Comparison of ENCODE assay signal across 8 mouse cellular contexts in genomic region chr7:141227796-141228195, GRCm38 (mm10). TPM values are rescaled to one million over a fixed set of nuclear protein-coding genes. Genes with fewer than 3 reads are reported as not detected.
DNase-seq lines count a peak whose midpoint lies in the region; ATAC-seq lines count a peak whose summit lies in the region.

No protein-coding gene starts in this region.

- no peak for ATAC-seq in lung, embryonic 15.5 days (ENCODE audit: borderline replicate concordance, extremely low read depth, low FRiP score, low TSS enrichment)
- ATAC-seq in forebrain, embryonic 14.5 days: no peak; the same call in 1 of the 2 replicates
- peak; percentile 12; the same call in 1 of the 2 replicates for ATAC-seq in limb, embryonic 13.5 days (ENCODE audit: low FRiP score, low read depth)
- ATAC-seq in neural tube, embryonic 15.5 days (ENCODE audit: low FRiP score): no peak

- no peak overlapping the region for H3K27ac ChIP-seq in lung, embryonic 15.5 days
- H3K27ac ChIP-seq in forebrain, embryonic 14.5 days (ENCODE audit: low read depth, low read length): no peak overlapping the region
- no peak overlapping the region for H3K27ac ChIP-seq in limb, embryonic 13.5 days
- H3K27ac ChIP-seq in neural tube, embryonic 15.5 days (replicated peaks): peak overlapping the region; percentile 100

- H3K4me1 ChIP-seq in lung, embryonic 15.5 days: peaks cover 29% of the 10 kb centered on the region
- H3K4me1 ChIP-seq in forebrain, embryonic 14.5 days (ENCODE audit: control insufficient read depth, insufficient read depth, low read length): peaks cover 11% of the 10 kb centered on the region
- peaks cover 16% of the 10 kb centered on the region for H3K4me1 ChIP-seq in limb, embryonic 13.5 days
- H3K4me1 ChIP-seq in neural tube, embryonic 15.5 days: peaks cover 33% of the 10 kb centered on the region

- H3K9me3 ChIP-seq in lung, embryonic 15.5 days: no peaks in the 10 kb centered on the region
- H3K9me3 ChIP-seq in forebrain, embryonic 14.5 days (replicated peaks; ENCODE audit: control insufficient read depth, low read length): no peaks in the 10 kb centered on the region
- H3K9me3 ChIP-seq in limb, embryonic 13.5 days: no peaks in the 10 kb centered on the region
- no peaks in the 10 kb centered on the region for H3K9me3 ChIP-seq in neural tube, embryonic 15.5 days (replicated peaks)

- peak overlapping the region; percentile 94; the same call in 1 of the 2 replicates for H3K4me3 ChIP-seq in lung, embryonic 15.5 days
- H3K4me3 ChIP-seq in forebrain, embryonic 14.5 days (ENCODE audit: low read depth, low read length): no peak overlapping the region
- peak overlapping the region; percentile 99 for H3K4me3 ChIP-seq in limb, embryonic 13.5 days
- peak overlapping the region; percentile 90 for H3K4me3 ChIP-seq in neural tube, embryonic 15.5 days (replicated peaks)

- no peak overlapping the region for H3K9ac ChIP-seq in lung, embryonic 15.5 days
- peak overlapping the region; percentile 97; the same call in 1 of the 2 replicates for H3K9ac ChIP-seq in forebrain, embryonic 14.5 days (ENCODE audit: low read length)
- 0 out of 2 replicates have a peak overlapping the region, but pooled peaks have one; percentile 5 for H3K9ac ChIP-seq in limb, embryonic 13.5 days
- 0 out of 2 replicates have a peak overlapping the region, but pooled peaks have one; percentile 94 for H3K9ac ChIP-seq in neural tube, embryonic 15.5 days (replicated peaks)

- no peak for DNase-seq in lung, adult 18-20 months
- DNase-seq in forebrain, embryonic 14.5 days (ENCODE audit: low spot score): no peak
- DNase-seq in thymus, postnatal 4 days: no peak
- DNase-seq in left cerebral cortex, postnatal 14 days (ENCODE audit: low spot score in 2 of 2): no peak
- no peak for DNase-seq in urinary bladder, postnatal 36 days (ENCODE audit: low spot score in 2 of 2)

- peaks cover 18% of the 10 kb centered on the region for H3K36me3 ChIP-seq in lung, embryonic 15.5 days
- peaks cover 26% of the 10 kb centered on the region for H3K36me3 ChIP-seq in forebrain, embryonic 14.5 days (ENCODE audit: control insufficient read depth, insufficient read depth, low read length)
- H3K36me3 ChIP-seq in limb, embryonic 13.5 days: peaks cover 22% of the 10 kb centered on the region
- peaks cover 21% of the 10 kb centered on the region for H3K36me3 ChIP-seq in neural tube, embryonic 15.5 days

- intact Hi-C loops in left cerebral cortex, postnatal 14 days (cut with DNase I): loop anchor here (2.0 kb wide), 1 partner anchor 135 kb away; no protein-coding TSS in a partner anchor

- H3K4me2 ChIP-seq in lung, embryonic 15.5 days: peak overlapping the region; percentile 2; the same call in 1 of the 2 replicates
- H3K4me2 ChIP-seq in forebrain, embryonic 14.5 days (ENCODE audit: low read length): no peak overlapping the region
- H3K4me2 ChIP-seq in limb, embryonic 13.5 days (replicated peaks): peak overlapping the region; percentile 93
- H3K4me2 ChIP-seq in neural tube, embryonic 15.5 days: peak overlapping the region; percentile 83

- no peaks in the 10 kb centered on the region for H3K27me3 ChIP-seq in lung, embryonic 15.5 days
- no peaks in the 10 kb centered on the region for H3K27me3 ChIP-seq in forebrain, embryonic 14.5 days (replicated peaks; ENCODE audit: control insufficient read depth, insufficient read depth, low read length)
- H3K27me3 ChIP-seq in limb, embryonic 13.5 days: no peaks in the 10 kb centered on the region
- H3K27me3 ChIP-seq in neural tube, embryonic 15.5 days (replicated peaks): no peaks in the 10 kb centered on the region

- WGBS in lung, embryonic 15.5 days: 82% methylated on average over 4 of the region's 4 CpGs
- WGBS in forebrain, embryonic 14.5 days: 71% methylated on average over 4 of the region's 4 CpGs
- WGBS in limb, embryonic 13.5 days: 85% methylated on average over 4 of the region's 4 CpGs
- WGBS in neural tube, embryonic 15.5 days: 87% methylated on average over 4 of the region's 4 CpGs

RNA-seq across cellular contexts. Expression of gene Phrf1, which starts 0.8 kb away (rescaled TPM):
- 71.8 and 71.9 TPM in 2 replicates for polyA plus RNA-seq in lung, embryonic 15.5 days (2015; fragmentation: Nextera tagmentation; extraction: Ambion mirVana)
- polyA plus RNA-seq in forebrain, embryonic 14.5 days (2014; fragmentation: Nextera tagmentation; extraction: Ambion mirVana): 64.2 and 78.8 TPM in 2 replicates
- polyA plus RNA-seq in limb, embryonic 13.5 days (2015; fragmentation: Nextera tagmentation; extraction: Ambion mirVana): 87.2 and 88.0 TPM in 2 replicates
- 54.9 and 60.2 TPM in 2 replicates for polyA plus RNA-seq in neural tube, embryonic 15.5 days (2015; fragmentation: Nextera tagmentation; extraction: Ambion mirVana)
- total RNA-seq in left cerebral cortex, postnatal 14 days (2021): 10 to 100 TPM; 65.9 to 66.6 TPM

RNA-seq across cellular contexts. Expression of gene Rassf7, which starts 12.1 kb away (rescaled TPM):
- 59.7 and 62.6 TPM in 2 replicates for polyA plus RNA-seq in lung, embryonic 15.5 days (2015; fragmentation: Nextera tagmentation; extraction: Ambion mirVana)
- 23.7 and 23.8 TPM in 2 replicates for polyA plus RNA-seq in forebrain, embryonic 14.5 days (2014; fragmentation: Nextera tagmentation; extraction: Ambion mirVana)
- 32.7 and 34.0 TPM in 2 replicates for polyA plus RNA-seq in limb, embryonic 13.5 days (2015; fragmentation: Nextera tagmentation; extraction: Ambion mirVana)
- 24.1 and 28.1 TPM in 2 replicates for polyA plus RNA-seq in neural tube, embryonic 15.5 days (2015; fragmentation: Nextera tagmentation; extraction: Ambion mirVana)
- total RNA-seq in left cerebral cortex, postnatal 14 days (2021): under 1 TPM in 1 of 2 experiments, not detected in 1; 0.47 TPM

RNA-seq across cellular contexts. Expression of gene Lmntd2, which starts 13.9 kb away (rescaled TPM):
- 1.1 and 1.3 TPM in 2 replicates for polyA plus RNA-seq in lung, embryonic 15.5 days (2015; fragmentation: Nextera tagmentation; extraction: Ambion mirVana)
- 0.94 and 0.95 TPM in 2 replicates for polyA plus RNA-seq in forebrain, embryonic 14.5 days (2014; fragmentation: Nextera tagmentation; extraction: Ambion mirVana)
- polyA plus RNA-seq in limb, embryonic 13.5 days (2015; fragmentation: Nextera tagmentation; extraction: Ambion mirVana): 2.6 TPM in 2 replicates
- polyA plus RNA-seq in neural tube, embryonic 15.5 days (2015; fragmentation: Nextera tagmentation; extraction: Ambion mirVana): 0.35 and 1.6 TPM in 2 replicates
- not detected for total RNA-seq in left cerebral cortex, postnatal 14 days (2021)

RNA-seq across cellular contexts. Expression of gene Lrrc56, which starts 33.8 kb away (rescaled TPM):
- 5.8 and 6.9 TPM in 2 replicates for polyA plus RNA-seq in lung, embryonic 15.5 days (2015; fragmentation: Nextera tagmentation; extraction: Ambion mirVana)
- 6.7 and 8.9 TPM in 2 replicates for polyA plus RNA-seq in forebrain, embryonic 14.5 days (2014; fragmentation: Nextera tagmentation; extraction: Ambion mirVana)
- polyA plus RNA-seq in limb, embryonic 13.5 days (2015; fragmentation: Nextera tagmentation; extraction: Ambion mirVana): 11.4 and 12.9 TPM in 2 replicates
- 9.0 and 9.1 TPM in 2 replicates for polyA plus RNA-seq in neural tube, embryonic 15.5 days (2015; fragmentation: Nextera tagmentation; extraction: Ambion mirVana)
- 1 to 10 TPM; 3.6 to 4.5 TPM for total RNA-seq in left cerebral cortex, postnatal 14 days (2021)

RNA-seq across cellular contexts. Expression of gene Hras, which starts 34.0 kb away (rescaled TPM):
- polyA plus RNA-seq in lung, embryonic 15.5 days (2015; fragmentation: Nextera tagmentation; extraction: Ambion mirVana): 99.9 and 102 TPM in 2 replicates
- 70.2 and 96.3 TPM in 2 replicates for polyA plus RNA-seq in forebrain, embryonic 14.5 days (2014; fragmentation: Nextera tagmentation; extraction: Ambion mirVana)
- polyA plus RNA-seq in limb, embryonic 13.5 days (2015; fragmentation: Nextera tagmentation; extraction: Ambion mirVana): 94.5 and 97.5 TPM in 2 replicates
- 166 and 188 TPM in 2 replicates for polyA plus RNA-seq in neural tube, embryonic 15.5 days (2015; fragmentation: Nextera tagmentation; extraction: Ambion mirVana)
- total RNA-seq in left cerebral cortex, postnatal 14 days (2021): 100 to 1,000 TPM; 249 to 272 TPM
